Mouse (Mus musculus): ENCODE results near the gene Gm20388.

DNA sequence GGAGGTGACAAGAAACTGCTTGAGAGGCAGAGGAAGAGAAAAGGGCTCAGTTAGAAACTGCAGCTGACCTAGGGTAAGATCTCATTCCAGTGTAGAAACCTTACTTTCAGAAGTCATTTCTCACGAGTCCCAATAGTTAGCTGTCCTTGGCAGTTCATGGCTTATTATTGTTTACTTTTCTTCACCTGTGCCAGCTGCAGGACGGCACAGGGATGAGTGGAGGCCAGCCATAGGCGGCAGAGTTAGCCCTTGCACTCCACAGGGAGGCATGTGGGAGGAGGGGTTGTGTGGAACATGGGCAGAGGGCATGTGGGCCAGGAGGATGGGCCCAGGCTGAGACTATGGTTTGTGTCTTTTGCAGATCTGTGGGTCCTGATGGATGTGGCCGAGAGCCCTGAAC is 2472.4 kb downstream of the Gm20388 start:
- TF ChIP-seq CTCF (IDR thresholded peaks at IDR 0.05; ENCODE audit: extremely low read depth, insufficient read depth, low read length), result no peak
- no peak for TF ChIP-seq POLR2A (IDR thresholded peaks at IDR 0.05; ENCODE audit: extremely low read depth, insufficient read depth, low read length)

Data from cortical plate, adult 2 months (tissue).